Mouse (Mus musculus) ovary, adult 18-20 months (tissue): ENCODE results near the gene Bcam.

Experiments used
- DNase-seq: peaks from one replicate; pipeline ENCODE4 v3.0.0; 2022; ENCODE audit warnings: low spot score, mixed read lengths

The Bcam gene

DNA sequence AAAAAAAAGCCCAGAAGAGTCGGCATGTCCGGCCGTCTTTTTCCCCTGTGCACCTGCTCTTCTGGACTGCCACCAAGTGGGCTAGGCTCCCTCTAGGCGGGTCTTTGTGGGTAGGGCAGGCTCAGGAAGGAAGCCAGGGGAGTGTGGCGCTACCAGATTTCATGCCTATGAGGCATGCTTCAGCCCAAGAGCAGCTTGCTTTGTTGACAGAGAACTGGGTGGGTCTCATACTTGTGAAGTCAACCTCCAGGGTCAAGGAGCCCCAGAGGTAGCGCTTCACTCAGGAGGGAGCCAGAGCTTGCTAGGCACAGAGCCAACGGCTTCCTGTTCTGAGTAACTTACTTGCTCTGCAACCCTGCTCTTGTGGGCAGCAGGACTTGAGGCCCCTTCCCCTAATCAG is 17.2 kb downstream of the Bcam start:
- DNase-seq, result peak; percentile 42

GRCm38 (mm10) chr7:19752652-19753051 is 18.2 kb downstream of the Bcam start:
- DNase-seq, result no peak

GRCm38 (mm10) chr7:19751070-19751383 is 19.8 kb downstream of the Bcam start:
- no peak for DNase-seq

DNA sequence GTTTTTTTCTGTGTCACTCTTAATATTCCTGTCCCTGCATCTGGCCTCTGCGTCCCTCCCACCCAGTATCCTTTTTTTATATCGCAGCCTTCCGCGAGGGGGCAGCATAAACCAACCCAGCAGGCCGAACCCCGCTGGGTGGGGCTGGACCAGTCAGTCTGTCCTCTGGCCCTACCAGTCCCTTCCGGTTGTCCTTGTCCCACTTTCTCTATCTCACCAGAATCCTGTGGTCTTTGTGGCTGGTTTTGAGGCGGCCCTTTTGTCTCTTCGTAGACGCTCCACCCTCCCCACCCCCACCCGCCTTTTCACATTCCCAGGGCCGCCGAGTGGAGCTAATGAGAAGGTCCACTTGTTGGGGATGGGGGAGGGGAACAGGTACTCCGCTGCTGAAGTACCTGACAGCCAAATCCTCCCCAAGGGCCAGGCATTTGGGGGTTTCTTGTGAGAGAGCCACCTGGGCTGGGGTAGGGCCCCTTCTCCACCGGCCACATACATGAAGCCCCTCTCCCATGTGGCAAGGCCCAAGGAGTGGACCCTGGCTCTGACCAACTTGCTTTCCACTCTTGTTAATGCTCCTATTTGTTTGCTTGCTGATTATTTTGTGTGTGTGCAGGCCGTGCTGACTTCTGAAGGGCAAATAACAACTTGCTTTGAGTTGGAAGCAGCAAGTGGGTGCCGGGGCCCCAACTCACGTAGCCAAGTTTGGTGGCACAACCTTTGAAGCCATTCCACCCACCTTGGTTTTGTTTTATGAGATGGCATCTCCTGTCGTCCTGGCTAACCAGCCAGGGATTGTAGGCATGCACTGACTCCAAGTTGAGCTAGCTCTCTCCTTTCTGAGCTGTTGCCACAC is 20.4 kb downstream of the Bcam start, which contains the start of gene Nectin2:
Gene Nectin2 (minus strand): TSS at position 267 of the 853 bp plus-strand sequence.
- DNase-seq, result peak; percentile 92

DNA sequence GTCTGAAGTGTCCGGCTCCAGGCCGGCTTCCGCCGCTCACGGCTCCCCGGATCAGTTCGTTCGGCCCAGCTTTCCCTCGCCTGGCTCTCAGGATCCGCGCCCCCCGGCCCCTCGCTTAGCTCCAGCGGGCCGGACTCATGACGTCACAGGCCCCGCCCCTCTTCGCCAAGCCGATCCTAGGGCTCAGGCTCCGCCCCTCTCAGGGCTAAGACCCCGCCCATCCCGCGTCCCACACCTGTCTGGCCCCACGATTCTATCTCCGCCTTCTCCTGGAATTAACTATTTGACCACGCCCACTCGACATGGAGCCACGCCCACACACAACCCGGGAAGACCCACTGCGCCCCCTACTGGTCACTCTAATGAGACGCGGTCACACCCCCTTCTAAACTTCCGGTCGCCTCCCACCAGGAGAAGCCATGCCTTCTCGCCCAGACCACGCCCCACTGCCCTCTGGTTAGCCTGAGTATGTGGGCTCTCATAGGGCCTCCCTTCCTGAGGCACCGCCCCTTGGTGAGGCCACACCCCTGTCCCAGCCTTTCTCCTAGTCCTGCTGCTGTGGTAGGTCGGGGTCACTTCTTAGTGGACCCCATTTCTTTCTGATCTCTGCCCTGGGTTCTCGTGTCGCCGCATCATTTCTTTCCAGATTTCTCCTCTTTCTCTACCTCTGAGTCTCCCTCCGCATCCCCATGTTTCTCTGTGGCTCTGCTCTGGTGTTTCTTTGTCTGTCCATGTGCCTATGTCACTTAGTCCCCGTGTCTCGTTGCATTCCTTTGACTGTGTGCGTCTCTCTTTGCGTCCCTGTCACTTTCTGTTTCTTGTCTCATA is 21.2 kb downstream of the Bcam start:
- peak; percentile 98 for DNase-seq

DNA sequence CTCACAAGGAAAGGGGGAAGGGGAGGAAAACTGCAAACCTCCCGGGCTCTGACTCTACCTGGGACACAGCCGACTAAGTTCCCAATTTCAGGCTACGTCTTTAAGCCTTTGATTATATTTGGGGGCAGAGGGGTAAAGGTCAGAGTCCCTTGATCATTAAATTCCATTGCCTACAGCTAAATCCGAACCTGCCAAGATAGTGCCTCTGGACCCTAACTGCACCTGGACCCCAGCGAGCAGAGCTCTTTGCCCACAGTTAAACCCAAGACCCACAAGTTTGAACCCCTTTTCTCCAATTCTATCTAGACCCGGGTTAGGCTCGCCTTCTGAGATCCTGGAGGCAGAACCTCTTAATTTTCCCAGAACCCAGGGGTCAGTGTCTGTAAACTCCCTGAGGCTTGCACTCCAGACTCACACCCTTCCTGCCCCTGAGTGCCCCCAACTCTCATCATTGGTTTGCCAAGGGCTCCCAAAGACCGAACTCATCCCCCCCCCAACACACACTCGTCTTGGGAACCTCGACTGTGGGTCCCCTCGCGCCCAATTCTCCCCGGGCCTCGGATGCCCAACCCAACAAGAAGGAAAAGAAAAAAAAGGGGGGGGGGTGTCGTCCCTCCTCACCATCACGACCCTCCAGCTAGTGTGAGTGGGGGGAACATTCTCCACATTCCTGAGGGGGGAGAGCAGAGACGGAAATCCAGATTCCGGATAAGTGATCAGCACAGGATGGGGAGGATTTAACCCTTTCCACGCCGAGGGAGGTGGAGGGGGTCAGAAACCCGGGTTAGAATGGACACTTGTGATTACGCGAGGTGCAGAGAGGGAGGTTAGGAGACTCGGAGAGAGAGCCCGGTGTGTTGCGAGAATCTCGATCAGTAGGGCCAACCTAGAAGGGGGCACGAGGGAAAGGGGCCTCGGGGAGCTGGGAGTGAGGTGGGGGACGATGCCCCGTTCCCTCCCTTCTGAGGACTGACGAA is 22.3 kb downstream of the Bcam start:
- DNase-seq, result no peak

DNA sequence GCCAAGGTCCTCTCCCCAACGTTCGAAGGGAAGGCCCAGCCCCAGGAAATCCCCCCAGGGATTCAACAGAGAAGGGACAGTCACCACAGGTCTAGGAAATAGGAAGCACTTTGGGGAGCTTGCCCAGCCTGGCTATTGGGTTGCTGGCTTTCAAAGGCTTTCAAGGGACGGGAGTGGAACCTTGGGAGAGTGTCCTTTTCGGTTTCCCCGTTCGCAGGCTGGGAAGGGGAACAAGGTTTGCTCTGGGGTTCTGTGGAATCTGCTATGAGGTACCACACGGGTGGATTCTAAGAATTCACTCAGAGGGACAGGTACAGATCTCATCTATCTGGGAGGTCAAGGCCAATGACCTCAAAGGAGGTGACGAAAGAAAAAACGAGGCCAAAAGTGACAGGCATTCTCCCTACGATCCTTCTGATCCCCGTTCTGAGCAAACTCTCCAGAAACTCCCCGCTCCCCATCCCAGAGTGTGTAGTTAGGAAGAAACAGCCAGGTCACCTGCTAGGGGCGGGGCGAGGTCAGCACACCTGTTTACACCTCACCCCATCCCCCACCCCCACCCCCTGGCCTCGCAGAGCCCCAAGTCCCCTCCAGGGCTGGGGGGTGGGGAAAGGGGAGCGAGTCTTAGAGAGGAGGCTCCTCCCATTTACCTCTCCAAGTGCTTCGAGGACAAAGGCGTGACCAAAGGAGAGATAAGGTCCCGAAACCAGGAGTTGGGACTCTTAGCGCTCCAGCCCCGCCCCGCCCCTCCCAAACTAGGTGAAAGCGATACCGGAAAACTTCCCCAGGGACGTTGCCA is 23.2 kb downstream of the Bcam start:
- no peak for DNase-seq

- DNase-seq, result no peak
Observed at GRCm38 (mm10) chr7:19746426-19747201, 24.2 kb downstream of the Bcam start.

DNA sequence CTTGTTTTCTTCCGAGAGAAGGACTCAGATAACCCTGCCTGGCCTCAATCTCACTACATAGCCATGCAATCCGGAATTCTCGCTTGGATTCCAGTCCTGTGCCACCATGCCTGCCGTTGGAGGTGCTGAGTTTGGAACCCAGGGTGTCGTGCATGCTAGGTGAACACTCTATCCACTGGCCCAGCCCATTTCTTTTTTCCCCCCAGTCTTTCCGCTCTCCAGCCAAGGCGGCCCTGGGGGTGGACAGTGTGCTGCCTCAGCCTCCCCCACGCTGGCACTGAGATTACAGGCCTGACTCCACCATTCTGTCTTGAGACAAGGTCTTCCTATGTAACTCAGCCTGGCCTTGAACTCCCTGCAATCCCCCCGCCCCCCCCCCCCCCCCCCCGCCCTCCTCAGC is 24.8 kb downstream of the Bcam start:
- DNase-seq, result no peak

GRCm38 (mm10) chr7:19744590-19745385 is 26.0 kb downstream of the Bcam start:
- no peak for DNase-seq

GRCm38 (mm10) chr7:19743791-19744190 is 27.0 kb downstream of the Bcam start:
- DNase-seq, result no peak

GRCm38 (mm10) chr7:19742468-19742867 is 28.3 kb downstream of the Bcam start:
- no peak for DNase-seq

DNA sequence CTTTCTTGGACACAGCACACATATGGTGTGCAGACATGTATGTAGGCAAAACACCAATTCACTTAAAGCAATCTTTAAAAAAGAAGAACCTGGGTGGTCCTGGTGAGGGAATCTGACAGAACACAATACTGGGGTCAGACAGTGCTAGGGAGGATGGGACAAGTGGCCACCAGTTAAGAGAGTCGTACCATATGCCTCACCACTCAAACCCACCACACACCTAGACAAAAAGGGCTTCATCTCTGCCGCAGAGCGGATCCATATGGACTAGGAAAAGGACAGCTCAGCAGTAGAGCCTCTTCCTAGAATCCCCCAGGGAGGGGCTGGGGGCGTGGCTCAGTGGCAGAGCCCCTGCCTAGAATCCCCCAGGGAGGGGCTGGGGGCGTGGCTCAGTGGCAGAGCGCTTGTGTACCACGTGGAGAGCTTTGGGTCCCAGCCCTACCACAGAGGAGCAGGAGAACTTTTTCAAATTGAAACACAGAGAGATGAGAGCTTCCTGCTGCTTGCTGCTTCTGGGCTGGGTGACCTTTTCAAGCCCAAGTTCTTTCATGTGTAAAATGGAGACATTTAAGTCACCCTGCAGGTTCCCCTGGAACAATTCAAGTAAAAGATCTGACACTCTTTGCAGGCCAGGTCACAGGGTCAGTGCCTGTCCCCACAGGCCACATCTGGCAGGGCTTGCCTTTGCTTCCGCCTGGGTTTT is 29.3 kb downstream of the Bcam start:
- no peak for DNase-seq

DNA sequence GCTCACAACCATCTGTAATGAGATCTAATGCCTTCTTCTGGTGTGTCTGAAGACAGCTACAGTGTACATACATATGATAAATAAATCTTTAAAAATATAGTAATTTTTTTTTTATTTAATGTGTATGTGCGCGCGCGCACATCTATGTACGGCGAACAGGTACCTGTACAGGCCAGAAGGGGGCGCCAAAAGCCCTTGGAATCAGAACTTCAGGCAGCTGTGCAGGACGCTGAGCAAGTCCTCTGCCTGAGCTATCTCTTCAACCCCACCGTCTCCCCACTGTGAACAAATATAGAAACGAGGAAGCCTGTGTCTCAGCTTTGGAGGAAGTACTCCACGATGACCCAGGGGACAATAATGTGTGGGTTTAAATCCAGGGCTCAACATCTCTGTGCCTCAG is 30.5 kb downstream of the Bcam start:
- no peak for DNase-seq

GRCm38 (mm10) chr7:19738771-19739170 is 32.0 kb downstream of the Bcam start:
- DNase-seq, result no peak

DNA sequence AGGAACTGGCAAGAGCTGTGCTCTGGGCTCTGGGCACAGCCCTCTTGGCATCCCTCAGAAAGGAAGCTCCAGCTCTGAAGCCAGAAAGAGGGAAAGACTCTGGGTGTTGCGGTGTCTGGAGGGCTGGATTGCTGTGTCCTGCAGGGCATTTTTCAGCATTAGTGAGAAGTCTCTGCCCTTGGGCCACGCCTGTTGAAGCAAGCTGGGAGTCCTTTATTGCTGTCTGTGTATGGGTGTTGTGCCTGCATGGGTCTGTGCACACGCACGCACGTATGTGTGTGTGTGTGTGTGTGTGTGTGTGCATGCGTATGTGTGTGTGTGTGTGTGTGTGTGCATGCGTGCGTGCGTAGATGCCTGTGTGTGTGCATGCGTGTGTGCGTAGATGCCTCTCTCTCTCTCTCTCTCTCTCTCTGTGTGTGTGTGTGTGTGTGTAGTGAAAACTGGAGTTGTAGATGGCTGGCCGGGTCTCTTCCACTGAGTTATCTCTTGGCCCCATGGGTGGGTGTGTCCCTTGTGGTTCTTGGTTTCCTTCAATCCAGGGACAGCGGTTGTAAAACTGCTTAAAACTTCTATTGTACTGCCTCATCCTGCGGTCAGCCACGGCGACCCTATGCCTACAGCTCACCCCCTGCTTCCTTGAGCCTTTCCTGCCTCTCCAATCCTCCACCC is 34.3 kb downstream of the Bcam start:
- no peak for DNase-seq

DNA sequence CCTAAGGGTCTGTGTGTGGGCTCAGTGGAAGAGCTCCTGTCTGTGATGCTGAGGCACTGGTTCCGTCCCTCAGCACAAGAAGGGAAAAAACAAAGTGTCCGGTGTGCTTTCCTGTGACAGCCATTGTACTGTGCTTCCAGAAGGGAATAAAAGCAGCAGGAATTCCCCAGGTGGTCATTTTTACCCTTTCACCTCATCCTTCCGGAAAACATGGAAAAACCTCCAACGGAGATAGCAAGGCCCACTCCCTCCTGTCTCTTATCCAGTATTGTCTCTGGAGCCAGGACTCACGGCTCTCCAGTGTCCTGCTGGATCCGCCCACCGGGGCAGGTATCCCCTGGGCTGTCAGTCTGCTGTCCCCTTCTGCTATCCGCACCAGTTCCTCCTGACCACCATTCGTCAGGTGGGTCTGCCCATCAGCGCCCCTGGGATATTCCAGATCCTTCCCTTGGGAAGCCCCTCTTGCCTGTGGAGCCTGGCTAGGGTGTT is 36.6 kb downstream of the Bcam start:
- DNase-seq, result no peak

- DNase-seq, result no peak
Observed at GRCm38 (mm10) chr7:19726541-19726940, 44.3 kb downstream of the Bcam start.
